Comparison of ENCODE assay signal across 13 mouse cellular contexts in genomic region chr8:122349357-122350297, GRCm38 (mm10). TPM values are rescaled to one million over a fixed set of nuclear protein-coding genes. Genes with fewer than 3 reads are reported as not detected.
DNase-seq lines count a peak whose midpoint lies in the region; ATAC-seq and TF ChIP-seq lines count a peak whose summit lies in the region.
"Had no signal": no experiment of that assay in that cellular context is flagged by ENCODE, and none has a peak within 500 bp of the region (broad histone marks: within the 10 kb centered on the region; RNA-seq: fewer than 3 reads in every experiment).

No protein-coding gene starts in this region.

- H3K4me3 ChIP-seq in midbrain, embryonic 12.5 days: no peak overlapping the region
- no peak overlapping the region for H3K4me3 ChIP-seq in midbrain, postnatal 0 days (ENCODE audit: low read depth, low read length)
- H3K4me3 ChIP-seq in liver, embryonic 16.5 days (ENCODE audit: low read depth, low read length): no peak overlapping the region
- H3K4me3 ChIP-seq in stomach, postnatal 0 days (ENCODE audit: low read depth, low read length): no peak overlapping the region
- H3K4me3 ChIP-seq: layer of hippocampus, adult 2 months; myocyte had no signal

- no peak for TF ChIP-seq CTCF in midbrain, postnatal 0 days (IDR thresholded peaks at IDR 0.05)
- TF ChIP-seq CTCF in stomach, postnatal 0 days (IDR thresholded peaks at IDR 0.05; ENCODE audit: low read depth): no peak

- no peak overlapping the region; the same call in 1 of the 2 replicates for H3K27ac ChIP-seq in midbrain, embryonic 12.5 days (replicated peaks)
- H3K27ac ChIP-seq in midbrain, postnatal 0 days (ENCODE audit: low read depth, low read length): no peak overlapping the region
- H3K27ac ChIP-seq in liver, embryonic 16.5 days (ENCODE audit: low read length): peak overlapping the region; percentile 32
- no peak overlapping the region for H3K27ac ChIP-seq in stomach, postnatal 0 days (replicated peaks)
- H3K27ac ChIP-seq: layer of hippocampus, adult 2 months had no signal

- WGBS in midbrain, embryonic 12.5 days: 43% methylated on average over 15 of the region's 15 CpGs
- 42% methylated on average over 15 of the region's 15 CpGs for WGBS in midbrain, postnatal 0 days
- WGBS in liver, embryonic 16.5 days (ENCODE audit: insufficient replicate concordance): 11% methylated on average over 15 of the region's 15 CpGs
- 41% methylated on average over 15 of the region's 15 CpGs for WGBS in stomach, postnatal 0 days

- H3K27me3 ChIP-seq in midbrain, embryonic 12.5 days: peaks cover 69% of the 10 kb centered on the region
- H3K27me3 ChIP-seq in midbrain, postnatal 0 days (ENCODE audit: insufficient read depth, low read length): no peaks in the 10 kb centered on the region
- no peaks in the 10 kb centered on the region for H3K27me3 ChIP-seq in liver, embryonic 16.5 days (ENCODE audit: control insufficient read depth, insufficient read depth, low read depth, low read length)
- no peaks in the 10 kb centered on the region for H3K27me3 ChIP-seq in stomach, postnatal 0 days (ENCODE audit: control insufficient read depth, insufficient read depth, low read length)

- H3K4me1 ChIP-seq in midbrain, embryonic 12.5 days: peaks cover 21% of the 10 kb centered on the region
- H3K4me1 ChIP-seq in midbrain, postnatal 0 days (ENCODE audit: insufficient read depth, low read length): 0 out of 2 replicates have a peak, but pooled peaks cover 3% of the 10 kb centered on the region
- H3K4me1 ChIP-seq in liver, embryonic 16.5 days (ENCODE audit: control insufficient read depth, low read depth, low read length): peaks cover 34% of the 10 kb centered on the region
- H3K4me1 ChIP-seq in stomach, postnatal 0 days (replicated peaks; ENCODE audit: control insufficient read depth, insufficient read depth): no peaks in the 10 kb centered on the region; the same call in 1 of the 2 replicates

- H3K36me3 ChIP-seq in midbrain, embryonic 12.5 days: no peaks in the 10 kb centered on the region
- no peaks in the 10 kb centered on the region for H3K36me3 ChIP-seq in midbrain, postnatal 0 days (ENCODE audit: insufficient read depth, low read length)
- H3K36me3 ChIP-seq in liver, embryonic 16.5 days (ENCODE audit: control insufficient read depth, insufficient read depth): no peaks in the 10 kb centered on the region
- no peaks in the 10 kb centered on the region for H3K36me3 ChIP-seq in stomach, postnatal 0 days (ENCODE audit: control insufficient read depth, insufficient read depth, low read length)

- no peak for ATAC-seq in midbrain, embryonic 12.5 days (ENCODE audit: low FRiP score, low read depth)
- ATAC-seq in midbrain, postnatal 0 days (ENCODE audit: low FRiP score): no peak
- ATAC-seq in liver, embryonic 16.5 days (ENCODE audit: low read depth): peak; percentile 77
- peak; percentile 22; the same call in 1 of the 2 replicates for ATAC-seq in stomach, postnatal 0 days (ENCODE audit: low FRiP score, low TSS enrichment)

- H3K9me3 ChIP-seq in midbrain, embryonic 12.5 days: no peaks in the 10 kb centered on the region
- no peaks in the 10 kb centered on the region for H3K9me3 ChIP-seq in midbrain, postnatal 0 days (ENCODE audit: low read length)
- no peaks in the 10 kb centered on the region for H3K9me3 ChIP-seq in liver, embryonic 16.5 days (replicated peaks; ENCODE audit: control insufficient read depth, low read length)
- no peaks in the 10 kb centered on the region for H3K9me3 ChIP-seq in stomach, postnatal 0 days (ENCODE audit: control insufficient read depth, low read length)

- peak overlapping the region; percentile 14; the same call in 1 of the 2 replicates for H3K4me2 ChIP-seq in midbrain, embryonic 12.5 days (replicated peaks)
- no peak overlapping the region for H3K4me2 ChIP-seq in midbrain, postnatal 0 days (ENCODE audit: low read depth, low read length, poor library complexity, severe bottlenecking)
- H3K4me2 ChIP-seq in liver, embryonic 16.5 days (ENCODE audit: low read depth, low read length): peak overlapping the region; percentile 32
- no peak overlapping the region for H3K4me2 ChIP-seq in stomach, postnatal 0 days (replicated peaks; ENCODE audit: low read depth)

- peak; percentile 24 for DNase-seq in embryo, embryonic 10 days (ENCODE audit: low spot score)
- DNase-seq in embryo, embryonic 9.5 days (ENCODE audit: extremely low spot score): no peak
- DNase-seq in midbrain, postnatal 0 days (ENCODE audit: low spot score): no peak
- DNase-seq in stomach, postnatal 0 days (ENCODE audit: low spot score): no peak
- DNase-seq in cerebellum, adult 9-11 months: no peak
- DNase-seq in embryo, embryonic 10.5 days (ENCODE audit: low spot score): no peak
- DNase-seq: kidney, adult 2 months; spleen, adult 18-20 months had no signal

- no peak overlapping the region for H3K9ac ChIP-seq in midbrain, embryonic 12.5 days (replicated peaks)
- H3K9ac ChIP-seq in midbrain, postnatal 0 days (replicated peaks; ENCODE audit: low read length, poor library complexity, severe bottlenecking): no peak overlapping the region
- peak overlapping the region; percentile 29; the same call in 1 of the 2 replicates for H3K9ac ChIP-seq in liver, embryonic 16.5 days (ENCODE audit: low read depth, low read length)
- no peak overlapping the region for H3K9ac ChIP-seq in stomach, postnatal 0 days (ENCODE audit: low read length)

- TF ChIP-seq EP300 in stomach, postnatal 0 days (optimal IDR thresholded peaks at IDR 0.05): no peak

RNA-seq across cellular contexts. Expression of gene Trhr2, which starts 10.9 kb away (rescaled TPM):
- not detected in 2 replicates for polyA plus RNA-seq in midbrain, embryonic 12.5 days (2016; fragmentation: Nextera tagmentation; extraction: Ambion mirVana)
- 0.93 and 3.5 TPM in 2 replicates for total RNA-seq in midbrain, postnatal 0 days (2014; rRNA removed)
- polyA plus RNA-seq in midbrain, postnatal 0 days (2015; fragmentation: Nextera tagmentation; extraction: Ambion mirVana): 0.15 and 0.37 TPM in 2 replicates
- polyA plus RNA-seq in liver, embryonic 16.5 days (2015; fragmentation: Nextera tagmentation; extraction: Ambion mirVana): not detected in 2 replicates
- polyA plus RNA-seq in stomach, postnatal 0 days (2015; fragmentation: Nextera tagmentation; extraction: Ambion mirVana): not detected in 2 replicates
- polyA plus RNA-seq: lung, embryonic 16.5 days; myocyte had no signal

RNA-seq across cellular contexts. Expression of gene Zc3h18, which starts 26.8 kb away (rescaled TPM):
- polyA plus RNA-seq in midbrain, embryonic 12.5 days (2016; fragmentation: Nextera tagmentation; extraction: Ambion mirVana): 68.3 and 74.0 TPM in 2 replicates
- 29.4 and 41.3 TPM in 2 replicates for total RNA-seq in midbrain, postnatal 0 days (2014; rRNA removed)
- polyA plus RNA-seq in midbrain, postnatal 0 days (2015; fragmentation: Nextera tagmentation; extraction: Ambion mirVana): 23.4 and 25.0 TPM in 2 replicates
- 17.8 and 19.0 TPM in 2 replicates for polyA plus RNA-seq in liver, embryonic 16.5 days (2015; fragmentation: Nextera tagmentation; extraction: Ambion mirVana)
- polyA plus RNA-seq in stomach, postnatal 0 days (2015; fragmentation: Nextera tagmentation; extraction: Ambion mirVana): 19.4 and 19.8 TPM in 2 replicates

Comparison
In these comparisons a context has a peak if more than half of its experiments do, and no peak if none do; other contexts are left out.
1. H3K4me2 ChIP-seq: peak in midbrain, embryonic 12.5 days (single experiment) and liver, embryonic 16.5 days (single experiment); none in midbrain, postnatal 0 days (single experiment) and stomach, postnatal 0 days (single experiment).
2. ATAC-seq: peak in liver, embryonic 16.5 days (single experiment) and stomach, postnatal 0 days (single experiment); none in midbrain, embryonic 12.5 days (single experiment) and midbrain, postnatal 0 days (single experiment).